In genomic region chr9:94512246-94512645, GRCm38 (mm10) we compare ENCODE assay signal across 20 mouse cellular contexts. TPM values are rescaled to one million over a fixed set of nuclear protein-coding genes. Genes with fewer than 3 reads are reported as not detected.
DNase-seq lines count a peak whose midpoint lies in the region; ATAC-seq lines count a peak whose summit lies in the region.
"Had no signal": no experiment of that assay in that cellular context is flagged by ENCODE, and none has a peak within 500 bp of the region (broad histone marks: within the 10 kb centered on the region; RNA-seq: fewer than 3 reads in every experiment).

No protein-coding gene starts in this region.

- DNase-seq in gastrocnemius, adult 18-20 months (ENCODE audit: low spot score) = peak; percentile 24
- DNase-seq in gastrocnemius, postnatal 4 days (ENCODE audit: low spot score in 2 of 2) = no peak
- DNase-seq in layer of hippocampus, adult 9-11 months = peak; percentile 22
- DNase-seq in layer of hippocampus, postnatal 25 days (ENCODE audit: extremely low spot score in 1 of 2, low spot score in 1 of 2) = no peak
- peak; percentile 2 to 31 for DNase-seq in monocyte, adult 2 months (ENCODE audit: low read depth in 1 of 2, low spot score in 2 of 2)
- no peak for DNase-seq in cerebellum, postnatal 25 days
- DNase-seq: adrenal gland, postnatal 14 days; cerebellum, adult 11-12 months; cerebellum, postnatal 10 days; embryo, embryonic 11 days; kidney, adult 2 months; liver, postnatal 0 days; midbrain, embryonic 14.5 days; right cerebral cortex, adult 18-20 months; right cerebral cortex, postnatal 4 days; thymus, postnatal 25 days had no signal

- peak; percentile 100 for ATAC-seq in granulocyte monocyte progenitor cell, adult 5-6 weeks (replicated peaks; ENCODE audit: poor library complexity, severe bottlenecking)
- no peak for ATAC-seq in cerebellum, adult (ENCODE audit: insufficient number of reproducible peaks, low FRiP score, low TSS enrichment)
- ATAC-seq: CD4-positive, CD25-positive, alpha-beta regulatory T cell, adult 4 months; inflammation-experienced regulatory T-cells, adult 6 months; liver, postnatal 0 days had no signal

RNA-seq across cellular contexts. Expression of gene 1190002N15Rik, which starts 25.6 kb away (rescaled TPM):
- total RNA-seq in gastrocnemius, adult 18-20 months (2021) = 1 to 10 TPM; 1.9 to 4.7 TPM
- total RNA-seq in gastrocnemius, postnatal 4 days (2021) = 10 to 100 TPM; 28.6 to 31.9 TPM
- 10 to 100 TPM; 19.2 to 21.7 TPM for total RNA-seq in layer of hippocampus, postnatal 25 days (2021)
- 13.3 and 14.3 TPM in 2 replicates for total RNA-seq in granulocyte monocyte progenitor cell, adult 5-6 weeks (2014; fragmentation: Nextera tagmentation)
- 11.8 and 18.7 TPM in 2 replicates for total RNA-seq in granulocyte monocyte progenitor cell, adult 5-6 weeks (2017)

Comparison
In these comparisons a context has a peak if more than half of its experiments do, and no peak if none do; other contexts are left out.
1. DNase-seq: peak in gastrocnemius, adult 18-20 months (single experiment), layer of hippocampus, adult 9-11 months (single experiment) and monocyte, adult 2 months (2 of 2); none in gastrocnemius, postnatal 4 days (0 of 2), layer of hippocampus, postnatal 25 days (0 of 2) and cerebellum, postnatal 25 days (0 of 2).